Mouse (Mus musculus): ENCODE measurements around the gene BC003965. TPM values are rescaled to one million over a fixed set of nuclear protein-coding genes. Genes with fewer than 3 reads are reported as not detected.

The BC003965 gene
- polyA plus RNA-seq (2015; fragmentation: Nextera tagmentation; extraction: Ambion mirVana): 16.6 and 16.7 TPM in 2 replicates

- Histone ChIP-seq H3K9me3 (replicated peaks) (no peaks in the 10 kb centered on the region), H3K4me2 (peak within 1 kb of the TSS; percentile 91), H3K9ac (peak within 1 kb of the TSS; percentile 79), H3K4me3 (replicated peaks) (peak within 1 kb of the TSS; percentile 85), H3K4me1 (replicated peaks) (peaks cover 51% of the 10 kb centered on the region), H3K36me3 (replicated peaks) (0 out of 2 replicates have a peak, but pooled peaks cover 6% of the 10 kb centered on the region), H3K27me3 (peaks cover 29% of the 10 kb centered on the region), H3K27ac (replicated peaks) (peak within 1 kb of the TSS; percentile 86)
- peak; percentile 83 for ATAC-seq (ENCODE audit: insufficient read depth)
- WGBS (ENCODE audit: insufficient replicate concordance): under 1% methylated on average over 50 of the region's 50 CpGs
Measured at GRCm38 (mm10) chr17:25184129-25184691, at the start of gene BC003965. Gene BC003965 (plus strand): TSS chr17:25184554.

GRCm38 (mm10) chr17:25135622-25136021 lies 48.7 kb upstream of the BC003965 start:
- no peak for ATAC-seq (ENCODE audit: insufficient read depth)
- 83% methylated on average over 6 of the region's 6 CpGs for WGBS (ENCODE audit: insufficient replicate concordance)
- no peaks in the 10 kb centered on the region for H3K27me3 ChIP-seq

GRCm38 (mm10) chr17:25138803-25139202 lies 45.6 kb upstream of the BC003965 start:
- Histone ChIP-seq H3K9me3 (replicated peaks) (no peaks in the 10 kb centered on the region), H3K36me3 (replicated peaks) (peaks cover 4% of the 10 kb centered on the region; the same call in 1 of the 2 replicates), H3K9ac (no peak overlapping the region), H3K4me2 (no peak overlapping the region), H3K4me3 (replicated peaks) (no peak overlapping the region), H3K27ac (replicated peaks) (no peak overlapping the region), H3K27me3 (no peaks in the 10 kb centered on the region), H3K4me1 (replicated peaks) (peaks cover 41% of the 10 kb centered on the region)
- no peak for ATAC-seq (ENCODE audit: insufficient read depth)
- 92% methylated on average over 1 of the region's 1 CpGs for WGBS (ENCODE audit: insufficient replicate concordance)

More at GRCm38 (mm10) chr17:25135622-25136021, 48.7 kb upstream of the BC003965 start:
- Histone ChIP-seq H3K9me3 (replicated peaks) (no peaks in the 10 kb centered on the region), H3K27ac (replicated peaks) (no peak overlapping the region), H3K4me2 (0 out of 2 replicates have a peak overlapping the region, but pooled peaks have one; percentile 6), H3K9ac (no peak overlapping the region), H3K4me1 (replicated peaks) (peaks cover 48% of the 10 kb centered on the region), H3K4me3 (replicated peaks) (no peak overlapping the region), H3K36me3 (replicated peaks) (peaks cover 4% of the 10 kb centered on the region; the same call in 1 of the 2 replicates)

GRCm38 (mm10) chr17:25139960-25140359 lies 44.4 kb upstream of the BC003965 start:
- no peak overlapping the region for H3K27ac ChIP-seq (replicated peaks)
- H3K36me3 ChIP-seq (replicated peaks): peaks cover 13% of the 10 kb centered on the region; the same call in 1 of the 2 replicates
- H3K9me3 ChIP-seq (replicated peaks): no peaks in the 10 kb centered on the region
- H3K4me1 ChIP-seq (replicated peaks): peaks cover 31% of the 10 kb centered on the region
- ATAC-seq (ENCODE audit: insufficient read depth): no peak
- no peak overlapping the region for H3K4me3 ChIP-seq (replicated peaks)
- 63% methylated on average over 4 of the region's 4 CpGs for WGBS (ENCODE audit: insufficient replicate concordance)
- H3K27me3 ChIP-seq: no peaks in the 10 kb centered on the region
- H3K4me2 ChIP-seq: no peak overlapping the region
- H3K9ac ChIP-seq: no peak overlapping the region

DNA sequence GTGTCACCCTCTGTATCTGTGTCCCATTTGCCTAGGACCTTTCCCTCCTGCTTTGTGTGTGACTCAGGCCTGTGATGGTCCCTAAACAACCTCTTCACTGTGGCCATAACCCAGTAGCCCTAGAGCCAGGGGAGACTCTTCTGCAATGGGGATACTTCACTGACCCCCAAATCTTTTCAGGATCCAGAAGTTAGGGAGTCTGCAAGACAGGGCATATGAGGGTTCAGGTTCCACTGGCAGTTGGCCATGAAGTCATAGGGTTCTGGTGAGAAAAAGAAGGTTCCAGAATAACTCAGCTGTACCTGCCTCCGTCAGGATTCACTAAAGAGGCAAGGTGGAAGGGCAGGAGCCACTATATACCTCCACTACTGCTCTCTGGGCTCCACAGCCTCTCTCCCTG lies 22.2 kb upstream of the BC003965 start, which contains the start of gene Ccdc154:
Gene Ccdc154, plus strand, starts transcription at position 301 of the 400 bp plus-strand sequence.
- H3K4me3 ChIP-seq (replicated peaks): no peak within 1 kb of the TSS
- H3K27ac ChIP-seq (replicated peaks): no peak within 1 kb of the TSS
- no peak within 1 kb of the TSS for H3K9ac ChIP-seq
- H3K9me3 ChIP-seq (replicated peaks): no peaks in the 10 kb centered on the region
- no peaks in the 10 kb centered on the region for H3K27me3 ChIP-seq
- no peaks in the 10 kb centered on the region for H3K4me1 ChIP-seq (replicated peaks)
- H3K4me2 ChIP-seq: no peak within 1 kb of the TSS
- peaks cover 29% of the 10 kb centered on the region for H3K36me3 ChIP-seq (replicated peaks)
- no peak for ATAC-seq (ENCODE audit: insufficient read depth)
- WGBS (ENCODE audit: insufficient replicate concordance): 73% methylated on average over 1 of the region's 1 CpGs

DNA sequence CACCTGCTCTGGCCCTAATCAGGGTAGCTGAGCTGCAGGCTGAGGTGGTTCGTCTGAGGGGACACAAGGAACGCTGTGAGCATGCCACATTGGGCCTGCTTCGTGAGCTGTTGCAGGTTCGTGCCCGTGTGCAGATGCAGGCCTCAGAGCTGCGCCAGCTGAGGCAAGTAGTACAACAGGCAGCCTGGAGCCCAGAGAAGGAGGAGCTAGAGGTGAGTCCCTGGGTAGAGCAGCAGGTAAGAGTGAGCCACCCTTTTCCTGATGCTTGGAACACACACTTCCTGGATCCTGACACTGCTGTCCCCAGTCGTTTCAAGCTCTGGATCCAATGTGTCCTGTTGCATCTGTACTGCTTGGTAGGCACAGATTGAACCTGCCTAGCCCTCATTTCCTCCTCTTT lies 21.0 kb upstream of the BC003965 start:
- Histone ChIP-seq H3K9ac (no peak overlapping the region), H3K27me3 (no peaks in the 10 kb centered on the region), H3K27ac (replicated peaks) (no peak overlapping the region), H3K4me3 (replicated peaks) (no peak overlapping the region), H3K4me1 (replicated peaks) (no peaks in the 10 kb centered on the region), H3K4me2 (no peak overlapping the region), H3K9me3 (replicated peaks) (no peaks in the 10 kb centered on the region), H3K36me3 (replicated peaks) (peaks cover 24% of the 10 kb centered on the region)
- 65% methylated on average over 7 of the region's 7 CpGs for WGBS (ENCODE audit: insufficient replicate concordance)
- ATAC-seq (ENCODE audit: insufficient read depth): no peak

- ATAC-seq (ENCODE audit: insufficient read depth): no peak
- WGBS (ENCODE audit: insufficient replicate concordance): 70% methylated on average over 3 of the region's 3 CpGs
- no peak overlapping the region for H3K9ac ChIP-seq
- H3K4me1 ChIP-seq (replicated peaks): no peaks in the 10 kb centered on the region
- H3K4me2 ChIP-seq: no peak overlapping the region
- no peak overlapping the region for H3K27ac ChIP-seq (replicated peaks)
- H3K27me3 ChIP-seq: no peaks in the 10 kb centered on the region
- H3K4me3 ChIP-seq (replicated peaks): no peak overlapping the region
- peaks cover 15% of the 10 kb centered on the region for H3K36me3 ChIP-seq (replicated peaks)
- no peaks in the 10 kb centered on the region for H3K9me3 ChIP-seq (replicated peaks)
Measured at GRCm38 (mm10) chr17:25164770-25165169, 19.6 kb upstream of the BC003965 start.

DNA sequence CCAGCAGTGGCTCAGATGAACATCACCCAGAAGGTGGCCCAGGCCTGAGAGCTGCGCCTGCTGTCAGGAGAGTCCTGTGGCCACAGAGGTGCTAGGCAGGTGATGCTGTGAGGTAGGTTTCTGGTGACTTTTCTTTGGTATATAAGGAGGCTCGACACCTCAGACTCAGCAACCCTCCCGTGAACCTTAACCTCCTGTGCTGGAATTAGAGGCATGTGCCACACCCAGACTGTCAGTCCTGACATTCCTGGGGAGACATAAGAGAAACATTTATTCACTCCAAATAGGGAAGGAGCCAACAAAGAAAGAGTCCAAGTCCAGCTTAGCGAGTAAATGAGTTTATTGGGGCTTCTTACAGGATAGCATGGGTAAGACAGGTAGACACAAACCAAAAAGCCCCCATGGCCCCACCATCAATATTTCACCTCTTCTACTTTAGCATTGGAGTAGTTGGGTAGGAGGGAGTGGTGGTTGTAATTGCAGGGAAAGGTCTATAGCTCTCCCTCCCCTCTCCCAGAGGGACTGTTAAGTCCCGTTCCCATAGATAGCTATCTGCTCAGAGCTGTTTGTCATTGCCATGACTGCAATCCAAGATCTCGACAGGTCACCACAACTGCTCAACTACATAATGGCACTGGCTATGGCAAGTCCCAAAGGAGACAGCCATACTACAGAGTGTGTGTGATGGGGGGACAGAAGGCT lies 18.2 kb upstream of the BC003965 start:
- Histone ChIP-seq H3K9me3 (replicated peaks) (no peaks in the 10 kb centered on the region), H3K4me1 (replicated peaks) (no peaks in the 10 kb centered on the region), H3K27ac (replicated peaks) (no peak overlapping the region), H3K4me2 (no peak overlapping the region), H3K9ac (no peak overlapping the region), H3K36me3 (replicated peaks) (peaks cover 2% of the 10 kb centered on the region; the same call in 1 of the 2 replicates), H3K4me3 (replicated peaks) (no peak overlapping the region), H3K27me3 (0 out of 2 replicates have a peak, but pooled peaks cover 4% of the 10 kb centered on the region)
- no peak for ATAC-seq (ENCODE audit: insufficient read depth)
- WGBS (ENCODE audit: insufficient replicate concordance): 36% methylated on average over 6 of the region's 6 CpGs

DNA sequence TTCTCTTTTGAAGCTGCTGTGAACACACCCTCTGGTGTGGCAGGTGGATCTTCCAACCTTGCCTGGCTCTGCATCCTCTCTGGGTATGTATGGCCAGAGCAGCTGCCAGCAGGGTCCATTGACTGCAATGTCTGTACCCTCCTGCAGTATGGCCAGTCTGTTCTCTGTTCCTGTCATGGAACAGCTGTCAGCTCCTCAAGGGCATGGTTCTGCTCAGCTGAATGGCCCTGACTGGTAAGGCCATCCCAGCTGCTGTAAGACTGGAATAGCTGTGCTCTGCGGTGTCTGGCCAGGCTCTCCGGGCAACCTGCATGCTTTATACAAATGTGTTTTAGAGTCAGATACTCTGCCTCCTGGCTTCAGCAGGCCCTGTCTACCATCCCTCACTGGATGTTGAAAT lies 14.6 kb upstream of the BC003965 start:
- Histone ChIP-seq H3K9me3 (replicated peaks) (no peaks in the 10 kb centered on the region), H3K9ac (no peak overlapping the region), H3K36me3 (replicated peaks) (no peaks in the 10 kb centered on the region), H3K4me3 (replicated peaks) (no peak overlapping the region), H3K4me2 (no peak overlapping the region), H3K4me1 (replicated peaks) (no peaks in the 10 kb centered on the region), H3K27ac (replicated peaks) (no peak overlapping the region), H3K27me3 (0 out of 2 replicates have a peak, but pooled peaks cover 7% of the 10 kb centered on the region)
- ATAC-seq (ENCODE audit: insufficient read depth): no peak
- 81% methylated on average over 2 of the region's 2 CpGs for WGBS (ENCODE audit: insufficient replicate concordance)

DNA sequence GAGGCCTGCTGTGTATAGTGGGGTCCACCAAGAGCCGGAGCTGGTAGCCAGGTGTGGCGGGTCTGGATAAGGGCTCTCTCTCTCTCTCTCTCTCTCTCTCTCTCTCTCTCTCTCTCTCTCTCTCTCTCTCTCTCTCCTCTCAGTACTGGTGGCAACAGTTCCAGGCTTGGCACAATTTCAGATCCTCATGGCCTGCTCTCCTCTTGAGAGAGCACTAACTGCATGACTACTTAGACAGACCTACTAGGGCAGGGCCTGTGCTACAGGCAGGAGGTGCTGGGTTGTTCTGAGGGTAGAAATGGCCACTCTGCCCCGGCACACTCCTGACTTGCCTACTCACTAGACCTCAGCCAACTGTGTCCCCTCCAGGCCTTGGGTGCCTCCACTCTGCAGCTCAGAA lies 11.8 kb upstream of the BC003965 start:
- Histone ChIP-seq H3K9ac (no peak overlapping the region), H3K27me3 (peaks cover 23% of the 10 kb centered on the region), H3K4me1 (replicated peaks) (peaks cover 13% of the 10 kb centered on the region), H3K4me2 (no peak overlapping the region), H3K4me3 (replicated peaks) (no peak overlapping the region), H3K9me3 (replicated peaks) (no peaks in the 10 kb centered on the region), H3K27ac (replicated peaks) (no peak overlapping the region), H3K36me3 (replicated peaks) (no peaks in the 10 kb centered on the region)
- no peak for ATAC-seq (ENCODE audit: insufficient read depth)
- WGBS (ENCODE audit: insufficient replicate concordance): 65% methylated on average over 3 of the region's 3 CpGs

GRCm38 (mm10) chr17:25175411-25175810 lies 8.9 kb upstream of the BC003965 start, which contains the start of gene Gm38655:
Gene Gm38655 (minus strand): TSS chr17:25175471.
- Histone ChIP-seq H3K4me3 (replicated peaks) (no peak within 1 kb of the TSS), H3K4me1 (replicated peaks) (peaks cover 13% of the 10 kb centered on the region), H3K9ac (no peak within 1 kb of the TSS), H3K36me3 (replicated peaks) (no peaks in the 10 kb centered on the region), H3K27ac (replicated peaks) (no peak within 1 kb of the TSS), H3K4me2 (peak within 1 kb of the TSS; percentile 18; the same call in 1 of the 2 replicates), H3K27me3 (peaks cover 43% of the 10 kb centered on the region), H3K9me3 (replicated peaks) (no peaks in the 10 kb centered on the region)
- ATAC-seq (ENCODE audit: insufficient read depth): no peak
- 39% methylated on average over 9 of the region's 9 CpGs for WGBS (ENCODE audit: insufficient replicate concordance)

Measured in liver, embryonic 15.5 days (tissue).